Mouse (Mus musculus) macrophage (primary cell): ENCODE data around the gene Eif5a2. TPM values are rescaled to one million over a fixed set of nuclear protein-coding genes. Genes with fewer than 3 reads are reported as not detected.

Experiments
- H3K27ac ChIP-seq: fragments of 350-480 bp; formaldehyde crosslinking; 2 replicates; pipeline ENCODE4 v1.9.0; 2021
- H3K36me3 ChIP-seq: fragments of 350-480 bp; formaldehyde crosslinking; 2 replicates; pipeline ENCODE4 v1.9.0; 2021; ENCODE audit errors: inconsistent target
- H3K4me3 ChIP-seq: fragments of 350-480 bp; formaldehyde crosslinking; 2 replicates; pipeline ENCODE4 v1.9.0; 2021; ENCODE audit errors: inconsistent target
- H3K79me2 ChIP-seq: fragments of 350-480 bp; formaldehyde crosslinking; 2 replicates; pipeline ENCODE4 v1.9.0; 2021; ENCODE audit errors: inconsistent target
- WGBS: methylation state at CpG from one replicate; pipeline ENCODE4 v1.1.7; 2026; ENCODE audit warnings: inconsistent platforms; ENCODE audit not compliant: missing documents; 5-methylcytosine and 5-hydroxymethylcytosine counted together
- polyA plus RNA-seq: library from polyadenylated mRNA; stranded (reverse); fragments of 250-400 nt; gene quantifications from 3 replicates; pipeline ENCODE4 v1.2.4, GENCODE M21; 2018; ENCODE audit warnings: inconsistent platforms

Gene Eif5a2
- polyA plus RNA-seq, 1 experiment from 2014 or later: 4.2 TPM

- no peaks in the 10 kb centered on the region for H3K36me3 ChIP-seq
- H3K27ac ChIP-seq: no peak overlapping the region
- 16% methylated on average over 3 of the region's 3 CpGs for WGBS
- no peak overlapping the region for H3K4me3 ChIP-seq
- no peaks in the 10 kb centered on the region for H3K79me2 ChIP-seq
Measured at GRCm38 (mm10) chr3:28841886-28842649, 61.0 kb downstream of the Eif5a2 start.

- no peaks in the 10 kb centered on the region for H3K36me3 ChIP-seq
- no peak overlapping the region for H3K4me3 ChIP-seq
- H3K79me2 ChIP-seq: no peaks in the 10 kb centered on the region
- no peak overlapping the region for H3K27ac ChIP-seq
- 74% methylated on average over 8 of the region's 8 CpGs for WGBS
Measured at GRCm38 (mm10) chr3:28843231-28843630, 62.2 kb downstream of the Eif5a2 start.

- no peaks in the 10 kb centered on the region for H3K79me2 ChIP-seq
- H3K4me3 ChIP-seq: no peak overlapping the region
- H3K36me3 ChIP-seq: no peaks in the 10 kb centered on the region
- no peak overlapping the region for H3K27ac ChIP-seq
Measured at GRCm38 (mm10) chr3:28847115-28847514, 66.0 kb downstream of the Eif5a2 start.

Other genes starting within 250 kb of the Eif5a2 start
- not detected in 3 replicates for gene Slc2a2, start 83.4 kb upstream of the Eif5a2 start, polyA plus RNA-seq
- gene Rpl22l1, start 24.2 kb downstream of the Eif5a2 start, polyA plus RNA-seq: 25.0 to 190 TPM (median 105 TPM) in 3 replicates
- not detected in 3 replicates for gene Gm1527, start 111.3 kb downstream of the Eif5a2 start, polyA plus RNA-seq